Mouse (Mus musculus): ENCODE data around the gene Agap1.

DNA sequence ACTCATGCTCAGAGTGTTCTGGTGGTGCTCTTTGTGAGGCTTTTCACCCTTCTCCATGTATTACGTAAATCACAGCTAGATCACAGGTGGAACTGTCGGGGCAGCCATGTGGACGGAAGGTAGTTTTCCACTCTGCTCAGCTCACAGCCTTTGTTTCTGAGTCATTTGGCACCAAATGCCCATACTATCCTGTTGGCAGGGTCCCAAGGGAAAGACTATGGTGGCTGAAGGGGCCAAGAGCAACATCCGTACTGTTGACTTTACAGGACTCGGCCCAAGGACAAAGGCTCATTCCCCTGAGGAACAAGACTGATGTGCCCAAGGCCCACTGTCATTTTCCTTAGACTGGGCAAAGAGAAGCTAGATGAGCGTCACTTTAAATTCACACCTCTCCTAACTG lies 30.0 kb upstream of the Agap1 start:
- TF ChIP-seq CTCF (IDR thresholded peaks at IDR 0.05; ENCODE audit: low read depth) (no peak), EP300 (optimal IDR thresholded peaks at IDR 0.05) (no peak)

Measured in stomach, postnatal 0 days (tissue).